Mouse (Mus musculus) stomach, embryonic 14.5 days (tissue): ENCODE measurements around the gene Proca1. TPM values are rescaled to one million over a fixed set of nuclear protein-coding genes. Genes with fewer than 3 reads are reported as not detected.

Experiments used
- ATAC-seq: fragments of 200-750 bp; cut with Nextera tagmentation; 2 replicates; pipeline ENCODE4 v1.8.0; 2017; ENCODE audit warnings: low read depth, moderate TSS enrichment; ENCODE audit not compliant: insufficient number of reproducible peaks, insufficient read depth, low FRiP score
- H3K27ac ChIP-seq: fragments of 300-500 bp; sonication (generic); 2 replicates; pipeline ENCODE4 v1.5.1; 2014; ENCODE audit warnings: mild to moderate bottlenecking, low read length, moderate library complexity, mixed read lengths
- H3K27me3 ChIP-seq: fragments of 300-500 bp; sonication (generic); 2 replicates; pipeline ENCODE4 v1.6.1; 2014; ENCODE audit warnings: low read length, control low read depth, mixed read lengths; ENCODE audit not compliant: control insufficient read depth, insufficient read depth
- H3K36me3 ChIP-seq: fragments of 300-500 bp; sonication (generic); 2 replicates; pipeline ENCODE4 v1.6.1; 2014; ENCODE audit warnings: mild to moderate bottlenecking, control low read depth, low read length, moderate library complexity, mixed read lengths; ENCODE audit not compliant: control insufficient read depth, insufficient read depth
- H3K4me1 ChIP-seq: fragments of 300-500 bp; sonication (generic); 2 replicates; pipeline ENCODE4 v1.6.1; 2014; ENCODE audit warnings: low read length, control low read depth, mixed read lengths; ENCODE audit not compliant: control insufficient read depth, insufficient read depth
- H3K4me2 ChIP-seq: fragments of 300-500 bp; sonication (generic); replicated peaks from 2 replicates; pipeline ENCODE4 v1.6.1; 2014; ENCODE audit warnings: low read depth, low read length, control low read depth
- H3K4me3 ChIP-seq: fragments of 300-500 bp; sonication (generic); 2 replicates; pipeline ENCODE4 v1.5.1; 2014; ENCODE audit warnings: low read depth, low read length, control low read depth
- H3K9ac ChIP-seq: fragments of 300-500 bp; sonication (generic); replicated peaks from 2 replicates; pipeline ENCODE4 v1.6.1; 2014; ENCODE audit warnings: low read depth, mild to moderate bottlenecking, control low read depth, low read length, moderate library complexity, mixed read lengths
- H3K9me3 ChIP-seq: fragments of 300-500 bp; sonication (generic); 2 replicates; pipeline ENCODE4 v1.6.1; 2016; ENCODE audit warnings: low read depth, low read length, control low read depth; ENCODE audit not compliant: control insufficient read depth
- WGBS: fragments of 180-500 bp; shearing (Covaris S2); extraction: QIAGEN DNeasy Blood & Tissue Kit; methylation state at CpG from one replicate; pipeline ENCODE4 v1.1.7; 2014; 5-methylcytosine and 5-hydroxymethylcytosine counted together
- polyA plus RNA-seq: library from polyadenylated mRNA; unstranded; fragments of >200 nt; fragmentation: Nextera tagmentation; extraction: Ambion mirVana; gene quantifications from 2 replicates; pipeline ENCODE4 v1.2.1, GENCODE M21; 2014

The Proca1 gene
- polyA plus RNA-seq, 1 experiment from 2014 or later: 2.7 TPM

GRCm38 (mm10) chr11:78210615-78211014, 17.4 kb downstream of the Proca1 start:
- H3K4me1 ChIP-seq: no peaks in the 10 kb centered on the region
- no peak overlapping the region for H3K4me3 ChIP-seq
- no peaks in the 10 kb centered on the region for H3K27me3 ChIP-seq
- H3K27ac ChIP-seq: no peak overlapping the region
- no peak for ATAC-seq
- WGBS: 52% methylated on average over 7 of the region's 7 CpGs
- H3K9me3 ChIP-seq: no peaks in the 10 kb centered on the region
- H3K9ac ChIP-seq: no peak overlapping the region
- H3K36me3 ChIP-seq: peaks cover 86% of the 10 kb centered on the region
- no peak overlapping the region for H3K4me2 ChIP-seq

- no peak overlapping the region for H3K27ac ChIP-seq
- H3K9ac ChIP-seq: no peak overlapping the region
- H3K36me3 ChIP-seq: peaks cover 87% of the 10 kb centered on the region
- H3K4me3 ChIP-seq: no peak overlapping the region
- H3K4me2 ChIP-seq: no peak overlapping the region
- H3K4me1 ChIP-seq: no peaks in the 10 kb centered on the region
- WGBS: 89% methylated on average over 5 of the region's 5 CpGs
- no peak for ATAC-seq
- H3K9me3 ChIP-seq: no peaks in the 10 kb centered on the region
- no peaks in the 10 kb centered on the region for H3K27me3 ChIP-seq
Observed at GRCm38 (mm10) chr11:78211513-78211912, 18.3 kb downstream of the Proca1 start.

- Histone ChIP-seq H3K27me3 (no peaks in the 10 kb centered on the region), H3K4me1 (no peaks in the 10 kb centered on the region), H3K9ac (no peak overlapping the region), H3K4me3 (no peak overlapping the region), H3K36me3 (peaks cover 87% of the 10 kb centered on the region), H3K27ac (no peak overlapping the region), H3K4me2 (no peak overlapping the region), H3K9me3 (no peaks in the 10 kb centered on the region)
- WGBS: 95% methylated on average over 14 of the region's 14 CpGs
- ATAC-seq: no peak
Observed at GRCm38 (mm10) chr11:78213086-78213817, 20.1 kb downstream of the Proca1 start.

- Histone ChIP-seq H3K36me3 (peaks cover 86% of the 10 kb centered on the region), H3K27me3 (no peaks in the 10 kb centered on the region), H3K4me2 (no peak overlapping the region), H3K4me1 (no peaks in the 10 kb centered on the region), H3K9ac (no peak overlapping the region), H3K27ac (no peak overlapping the region), H3K4me3 (no peak overlapping the region), H3K9me3 (no peaks in the 10 kb centered on the region)
- 86% methylated on average over 11 of the region's 11 CpGs for WGBS
- no peak for ATAC-seq
Observed at GRCm38 (mm10) chr11:78215709-78216317, 22.6 kb downstream of the Proca1 start.

- Histone ChIP-seq H3K9ac (no peak overlapping the region), H3K4me2 (no peak overlapping the region), H3K4me1 (no peaks in the 10 kb centered on the region), H3K27me3 (no peaks in the 10 kb centered on the region), H3K4me3 (no peak overlapping the region), H3K9me3 (no peaks in the 10 kb centered on the region), H3K27ac (no peak overlapping the region), H3K36me3 (peaks cover 96% of the 10 kb centered on the region)
- 91% methylated on average over 4 of the region's 4 CpGs for WGBS
- no peak for ATAC-seq
Observed at GRCm38 (mm10) chr11:78223586-78223985, 30.4 kb downstream of the Proca1 start.

GRCm38 (mm10) chr11:78231518-78231917, 38.3 kb downstream of the Proca1 start:
- Histone ChIP-seq H3K9me3 (no peaks in the 10 kb centered on the region), H3K27me3 (no peaks in the 10 kb centered on the region), H3K9ac (no peak overlapping the region), H3K4me1 (no peaks in the 10 kb centered on the region), H3K4me3 (no peak overlapping the region), H3K36me3 (peaks cover 77% of the 10 kb centered on the region), H3K4me2 (no peak overlapping the region), H3K27ac (no peak overlapping the region)
- ATAC-seq: no peak
- 92% methylated on average over 6 of the region's 6 CpGs for WGBS

GRCm38 (mm10) chr11:78240193-78240857, 47.1 kb downstream of the Proca1 start:
- Histone ChIP-seq H3K4me3 (no peak overlapping the region), H3K36me3 (peaks cover 17% of the 10 kb centered on the region), H3K27me3 (no peaks in the 10 kb centered on the region), H3K4me2 (no peak overlapping the region), H3K4me1 (peaks cover 7% of the 10 kb centered on the region; the same call in 1 of the 2 replicates), H3K9ac (no peak overlapping the region), H3K9me3 (no peaks in the 10 kb centered on the region), H3K27ac (no peak overlapping the region)
- ATAC-seq: no peak
- 89% methylated on average over 9 of the region's 9 CpGs for WGBS

- H3K4me3 ChIP-seq: peak overlapping the region; percentile 97
- H3K27ac ChIP-seq: peak overlapping the region; percentile 97
- 0% methylated on average over 19 of the region's 19 CpGs for WGBS
- no peaks in the 10 kb centered on the region for H3K27me3 ChIP-seq
- H3K9me3 ChIP-seq: no peaks in the 10 kb centered on the region
- peaks cover 12% of the 10 kb centered on the region for H3K4me1 ChIP-seq
- peak; percentile 20; the same call in 1 of the 2 replicates for ATAC-seq
- peaks cover 7% of the 10 kb centered on the region for H3K36me3 ChIP-seq
- peak overlapping the region; percentile 83 for H3K9ac ChIP-seq
- H3K4me2 ChIP-seq: peak overlapping the region; percentile 72
Observed at GRCm38 (mm10) chr11:78245261-78245626, 52.1 kb downstream of the Proca1 start.
